Mouse (Mus musculus) right cerebral cortex, postnatal 14 days (tissue): ENCODE measurements around the gene Ap5z1.
A peak's percentile ranks its signal among the peaks of the same experiment; 100 is the strongest.

Experiments used
- DNase-seq: peaks from one replicate; pipeline ENCODE4 v3.0.0; 2022

Ap5z1 gene

DNA sequence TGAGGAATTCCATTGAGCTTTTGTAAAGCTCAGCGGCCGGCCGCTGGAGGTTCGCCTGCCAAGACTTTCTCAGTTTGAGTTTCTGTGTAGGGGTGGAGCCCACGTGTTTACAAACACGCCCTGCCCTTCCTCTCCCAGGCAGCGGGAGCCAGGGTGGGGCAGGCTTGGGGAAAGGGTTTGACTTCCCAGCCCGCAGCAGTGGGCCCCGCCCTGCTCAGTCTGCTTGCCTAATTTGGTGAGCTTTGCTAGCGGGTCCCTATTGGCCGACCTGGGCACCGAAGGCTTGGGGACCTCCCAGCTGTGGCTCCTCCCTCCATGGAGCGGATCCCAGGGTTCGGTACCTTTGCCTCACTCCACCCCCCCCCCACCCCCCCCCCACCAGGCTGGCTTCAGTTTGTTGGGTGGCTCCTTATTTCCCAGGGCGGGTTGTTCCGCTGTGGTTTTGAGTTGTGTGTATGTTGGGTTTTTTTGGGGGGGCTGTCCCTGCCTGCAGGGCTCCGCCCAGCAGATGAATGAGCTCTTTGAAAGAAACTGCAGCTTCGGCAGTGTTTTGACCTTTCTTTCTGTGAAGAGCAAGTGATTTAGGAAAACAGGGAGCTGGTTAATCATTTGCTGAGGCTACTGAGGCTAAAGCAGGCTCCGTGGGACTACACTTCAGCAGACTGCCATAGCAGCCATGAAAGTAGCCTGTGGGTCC is 23.1 kb upstream of the Ap5z1 start:
- DNase-seq: peak; percentile 45

DNA sequence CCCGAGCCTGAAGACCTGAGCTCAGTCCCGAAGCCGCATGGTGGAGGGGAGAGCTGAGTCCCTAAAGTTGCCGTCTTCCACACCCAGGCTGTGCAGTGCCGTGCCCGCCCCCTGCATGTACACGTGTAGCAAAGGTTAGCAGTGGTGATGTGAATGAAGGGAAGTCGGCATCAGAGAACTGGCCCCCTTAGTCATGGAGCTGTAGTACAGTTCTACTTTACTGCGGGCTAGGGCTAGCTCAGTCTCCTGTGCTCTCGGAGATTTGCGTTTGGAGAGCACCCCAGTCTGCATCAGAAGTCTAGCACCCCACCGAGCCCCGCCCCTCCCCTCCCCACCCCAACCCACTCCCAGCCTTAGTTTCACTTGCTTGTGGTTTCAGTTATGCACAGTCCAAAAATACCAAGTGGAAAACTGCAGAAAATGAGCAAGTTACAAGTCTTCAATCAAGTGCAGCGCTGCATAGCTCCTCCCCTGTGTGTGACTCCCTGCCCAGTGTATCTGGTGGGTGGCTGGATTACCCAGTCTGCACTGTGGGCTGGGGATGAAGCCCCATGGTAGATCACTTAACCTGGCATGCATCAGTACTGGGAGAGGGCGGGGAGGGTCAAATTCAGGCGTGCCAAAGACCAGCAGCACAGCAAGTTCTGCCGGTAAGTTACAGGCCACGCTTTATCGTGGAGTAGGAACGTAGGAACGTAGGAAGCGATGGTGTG is 22.3 kb upstream of the Ap5z1 start:
- no peak for DNase-seq

DNA sequence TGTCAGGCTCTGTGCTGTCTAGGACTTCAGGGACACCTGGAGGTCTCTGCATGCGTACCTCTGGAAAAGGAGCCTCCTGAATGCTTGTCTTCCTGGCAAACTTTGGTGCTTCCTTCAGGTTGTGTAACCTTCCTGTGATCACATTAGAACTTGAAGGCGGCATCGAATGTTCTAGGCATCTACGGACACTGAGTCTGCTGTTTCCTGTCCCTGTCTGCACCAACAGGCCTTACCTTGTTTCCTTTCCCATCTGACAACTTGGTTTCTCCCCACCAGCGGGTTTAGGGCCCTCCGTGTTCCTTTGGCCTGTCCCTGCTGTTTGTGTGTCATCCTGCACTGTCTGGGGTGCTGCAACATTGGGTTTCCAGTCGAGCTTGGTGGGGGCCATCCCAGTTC is 21.7 kb upstream of the Ap5z1 start:
- DNase-seq: no peak

DNA sequence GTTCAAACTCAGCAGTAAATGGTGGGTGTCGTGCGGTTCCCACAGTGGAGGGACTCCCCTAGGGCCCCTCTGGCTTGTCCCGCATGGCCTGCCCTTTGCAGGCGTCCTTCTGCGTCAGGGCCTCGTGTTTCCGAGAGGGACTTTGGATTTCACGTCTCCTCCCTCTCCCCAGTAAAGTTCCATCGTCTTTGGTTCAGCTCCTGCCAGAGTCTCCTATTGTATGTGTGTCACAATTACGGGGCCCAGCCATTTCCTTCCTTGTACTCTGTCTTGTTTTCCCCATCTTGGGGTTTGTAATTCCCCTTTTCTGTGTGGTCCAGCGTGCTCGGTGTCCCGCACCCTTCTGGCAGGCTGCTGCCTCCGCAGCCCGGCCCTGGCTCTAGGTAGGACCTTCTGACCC is 20.2 kb upstream of the Ap5z1 start:
- no peak for DNase-seq

DNA sequence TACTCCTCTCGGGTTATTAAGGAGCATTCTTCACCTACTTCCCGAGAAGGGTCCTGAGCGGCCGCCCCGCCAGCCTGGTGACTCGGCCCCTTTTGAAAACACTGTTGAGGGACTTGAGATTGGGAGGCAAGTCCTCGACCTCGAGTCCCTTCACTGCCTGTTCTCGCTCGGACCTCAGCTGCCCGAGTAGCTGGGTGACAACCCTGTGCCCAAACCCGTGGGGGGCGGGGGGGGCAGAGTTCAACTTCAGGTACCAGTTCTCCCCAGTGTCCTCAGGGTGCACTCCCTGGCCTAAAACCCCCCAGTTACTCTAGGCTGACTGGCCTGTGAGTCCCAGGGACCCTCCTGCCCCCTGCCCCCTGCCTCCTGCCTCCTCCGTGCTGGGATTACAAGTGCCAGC is 19.8 kb upstream of the Ap5z1 start:
- DNase-seq: no peak

DNA sequence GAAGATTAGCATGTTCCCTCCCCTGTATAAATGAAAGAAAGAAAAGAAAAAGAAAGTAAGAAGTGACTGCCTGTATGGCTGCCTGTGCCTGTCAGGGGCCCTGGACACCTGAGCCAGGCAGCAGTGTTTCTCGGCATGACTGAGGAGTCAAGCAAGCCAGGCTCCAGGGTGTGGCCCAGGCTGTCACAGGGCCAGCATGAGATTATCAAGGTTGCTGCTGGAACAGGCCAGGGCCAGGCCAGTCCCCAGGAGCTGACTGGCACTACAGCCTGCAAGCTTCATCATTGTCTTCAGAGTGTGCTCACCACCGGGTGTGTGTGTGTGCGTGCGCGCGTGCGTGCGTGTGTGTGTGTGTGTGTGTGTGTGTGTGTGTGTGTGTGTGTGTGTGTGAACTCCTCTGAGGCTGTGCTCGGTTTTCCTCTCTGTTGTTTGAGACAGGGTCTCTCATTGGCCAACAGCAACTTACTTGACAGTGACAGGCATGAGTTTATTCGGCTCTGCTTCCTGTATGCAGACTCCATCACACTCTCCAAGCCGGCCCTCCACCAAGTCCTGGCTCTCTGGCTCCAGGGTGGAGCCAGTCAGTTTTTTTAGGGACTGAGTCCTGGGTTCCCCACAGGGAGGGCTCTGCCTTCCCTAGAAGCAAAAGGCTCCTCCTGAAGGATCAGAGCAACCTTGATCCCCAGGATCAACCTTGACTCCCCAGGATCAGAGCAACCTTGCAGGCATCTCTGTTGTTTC is 18.8 kb upstream of the Ap5z1 start:
- DNase-seq: no peak

DNA sequence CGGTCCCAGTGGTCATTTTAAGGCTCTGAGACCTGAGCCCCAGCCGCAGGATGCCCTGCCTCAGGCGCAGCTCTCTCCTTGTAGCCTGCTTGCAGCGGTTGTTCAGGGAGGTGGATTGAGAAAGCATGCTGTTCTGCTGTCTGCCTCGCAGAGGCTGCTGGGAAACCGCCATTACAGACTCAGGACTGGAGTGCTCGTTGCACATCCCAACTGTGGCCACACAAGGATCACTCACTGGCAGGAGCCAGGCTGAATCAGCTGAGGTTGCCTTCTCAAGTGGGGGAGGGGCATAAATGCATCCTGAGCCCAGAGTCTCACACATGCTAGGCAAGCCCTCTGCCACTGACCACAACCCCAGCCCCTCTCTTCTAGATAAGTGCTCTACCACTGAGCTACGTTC is 18.0 kb upstream of the Ap5z1 start:
- DNase-seq: no peak

DNA sequence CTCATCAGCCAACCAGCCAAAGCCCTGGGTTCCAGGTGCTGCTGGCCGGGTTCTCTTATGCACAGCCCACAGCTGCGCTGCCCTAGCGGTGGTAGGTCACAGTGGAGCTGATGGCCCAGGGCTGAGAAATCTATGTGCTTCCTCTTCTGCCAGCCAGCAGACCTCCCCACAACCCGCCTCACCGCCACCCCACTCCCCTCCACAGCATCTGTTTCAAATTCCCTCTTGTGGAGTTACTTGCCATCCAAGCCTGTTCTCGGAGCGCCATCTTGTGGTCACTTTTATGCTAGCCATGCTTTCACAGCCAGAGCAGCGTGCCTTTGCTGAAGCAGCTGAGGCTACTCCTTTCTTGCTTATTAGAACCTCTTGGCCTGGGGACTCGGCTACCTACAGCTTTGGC is 15.7 kb upstream of the Ap5z1 start:
- DNase-seq: peak; percentile 93

DNA sequence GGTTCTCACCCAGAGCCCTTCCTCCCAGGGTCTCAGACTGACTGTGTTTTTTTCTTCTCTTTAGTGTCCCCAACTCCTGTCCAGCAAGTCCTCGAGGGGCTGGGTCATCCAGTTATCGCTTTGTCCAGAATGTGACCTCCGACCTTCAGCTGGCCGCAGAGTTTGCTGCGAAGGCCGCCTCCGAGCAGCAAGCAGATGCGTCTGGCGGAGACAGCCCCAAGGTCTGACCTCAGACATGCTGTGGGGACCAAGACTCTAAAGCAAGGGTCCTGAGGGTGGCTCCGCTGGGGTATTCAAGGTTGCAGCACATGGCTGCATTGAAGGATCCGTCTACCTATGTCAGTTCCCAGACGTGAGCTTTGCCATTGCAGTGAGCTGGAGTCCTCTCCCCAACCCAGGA is 15.1 kb upstream of the Ap5z1 start:
- DNase-seq: no peak

DNA sequence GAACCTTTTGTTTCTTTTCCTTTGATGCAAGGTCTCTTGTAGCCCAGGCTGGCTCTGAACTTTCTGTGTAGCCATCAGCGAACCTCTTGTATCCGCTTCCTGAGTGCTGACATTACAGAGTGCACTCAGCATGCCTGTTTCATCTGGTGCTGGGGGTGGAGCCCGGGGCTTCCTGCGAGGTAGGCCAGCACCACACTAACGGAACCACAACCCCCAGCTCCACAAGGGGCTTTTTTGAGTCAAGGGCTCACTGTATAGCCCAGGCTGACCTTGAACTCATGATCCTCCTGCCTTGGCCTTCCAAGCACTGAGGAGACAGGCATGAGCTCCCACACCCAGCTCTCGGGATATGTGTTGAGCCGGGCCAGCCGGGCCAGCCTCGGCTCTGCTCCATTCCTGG is 12.9 kb upstream of the Ap5z1 start:
- no peak for DNase-seq

DNA sequence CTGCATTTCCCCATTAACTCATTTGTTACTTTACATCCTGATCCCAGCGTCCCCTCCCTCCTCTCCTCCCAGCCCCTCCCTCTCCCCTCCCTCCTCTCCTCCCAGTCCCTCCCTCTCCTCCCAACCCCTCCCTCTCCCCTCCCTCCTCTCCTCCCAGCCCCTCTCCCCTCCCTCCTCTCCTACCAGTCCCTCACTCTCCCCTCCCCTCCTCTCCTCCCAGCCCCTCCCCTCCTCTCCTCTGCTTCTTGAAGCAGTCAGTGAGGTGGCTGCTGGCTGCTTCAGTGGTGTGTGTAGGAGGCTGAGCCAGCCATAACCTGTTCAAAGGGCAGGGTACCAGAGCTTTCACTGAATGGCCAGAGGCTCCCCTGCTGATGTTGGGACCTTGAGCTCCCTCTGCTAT is 12.0 kb upstream of the Ap5z1 start:
- no peak for DNase-seq

DNA sequence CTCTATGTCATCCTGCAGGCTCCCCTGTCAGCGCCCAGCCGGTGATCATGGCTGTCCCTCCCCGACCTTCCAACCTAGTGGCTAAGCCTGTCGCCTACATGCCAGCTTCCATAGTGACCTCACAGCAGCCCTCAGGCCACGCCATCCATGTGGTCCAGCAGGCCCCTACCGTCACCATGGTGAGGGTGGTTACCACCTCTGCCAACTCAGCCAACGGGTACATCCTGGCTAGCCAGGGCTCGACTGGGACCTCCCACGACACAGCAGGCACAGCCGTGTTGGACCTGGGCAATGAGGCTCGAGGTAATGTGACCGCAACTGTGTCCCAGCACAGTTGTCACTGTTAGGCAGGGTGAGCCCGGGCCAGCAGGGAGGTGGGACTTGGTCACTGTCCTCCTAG is 10.0 kb upstream of the Ap5z1 start:
- no peak for DNase-seq

DNA sequence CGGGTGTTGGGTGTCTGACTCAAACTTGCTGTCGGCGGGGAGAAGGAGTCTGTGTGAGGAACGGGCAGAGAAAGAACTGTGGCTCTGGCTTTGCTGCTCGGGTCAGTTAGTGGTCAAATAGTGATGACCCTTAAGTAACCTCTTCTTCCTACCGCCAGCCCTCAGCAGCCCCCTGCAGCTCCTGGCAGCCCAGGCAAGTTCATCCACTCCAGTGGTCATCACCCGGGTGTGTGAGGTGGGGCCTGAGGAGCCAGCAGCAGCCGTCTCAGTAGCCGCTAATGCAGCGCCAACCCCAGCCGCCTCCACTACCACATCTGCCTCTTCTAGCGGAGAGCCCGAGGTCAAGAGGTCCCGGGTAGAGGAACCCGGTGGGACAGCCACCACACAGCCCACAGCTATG is 7.4 kb upstream of the Ap5z1 start:
- no peak for DNase-seq

DNA sequence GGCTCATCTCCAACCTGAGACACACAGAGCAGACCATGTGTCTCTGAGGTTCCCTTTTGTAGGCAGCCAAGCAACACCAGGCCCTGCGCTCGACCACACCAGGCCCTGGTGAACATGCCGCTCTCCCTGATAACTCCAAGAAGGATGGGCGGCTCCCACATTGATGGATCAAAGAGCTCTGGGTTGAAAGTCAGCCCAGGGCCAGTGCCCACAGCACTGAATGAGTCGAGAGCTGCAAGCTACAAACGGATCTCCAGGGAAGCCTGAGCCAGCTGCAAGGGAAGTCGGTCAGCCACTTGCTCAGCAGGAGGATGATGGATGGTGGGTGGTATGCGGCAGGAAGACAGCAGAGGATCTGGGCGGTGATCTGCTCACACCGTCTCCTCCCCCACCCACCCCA is 6.4 kb upstream of the Ap5z1 start:
- no peak for DNase-seq

DNA sequence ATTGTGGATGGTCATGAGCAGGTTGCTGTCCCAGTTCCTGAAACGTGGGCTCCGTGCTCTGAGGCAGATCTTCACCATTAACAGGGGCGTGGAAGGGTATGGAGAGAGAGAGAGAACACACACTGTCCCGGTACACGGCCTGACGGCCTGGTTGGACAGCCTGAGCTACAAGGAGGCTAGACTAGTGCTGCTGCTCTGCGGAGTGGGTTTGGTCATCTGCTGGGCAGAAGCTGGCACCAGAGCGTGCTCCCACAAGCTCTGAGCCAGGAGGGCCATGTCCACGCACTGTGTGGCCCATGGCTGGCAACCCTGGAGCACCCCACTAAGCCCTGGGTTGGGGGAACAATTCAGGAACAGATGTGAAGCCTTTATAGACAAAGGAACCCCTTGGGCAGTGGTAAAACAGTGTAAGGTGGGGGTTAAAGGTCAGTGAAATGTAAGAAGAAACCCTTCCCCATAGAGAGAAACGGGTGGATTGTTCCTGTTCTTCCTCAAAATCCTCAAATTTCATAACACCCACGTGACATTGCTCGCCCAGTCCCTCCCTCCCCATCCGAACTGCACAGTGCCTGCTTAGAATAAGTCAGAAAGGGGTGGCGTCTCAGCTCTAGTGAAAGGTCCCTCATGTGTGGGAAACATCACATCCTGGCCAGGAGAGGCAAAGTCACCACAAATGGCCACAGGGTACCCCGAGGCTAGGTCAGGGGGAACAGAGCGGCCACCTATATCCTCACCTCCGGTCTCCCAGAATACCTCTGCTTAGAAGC is 4.8 kb upstream of the Ap5z1 start:
- DNase-seq: no peak

DNA sequence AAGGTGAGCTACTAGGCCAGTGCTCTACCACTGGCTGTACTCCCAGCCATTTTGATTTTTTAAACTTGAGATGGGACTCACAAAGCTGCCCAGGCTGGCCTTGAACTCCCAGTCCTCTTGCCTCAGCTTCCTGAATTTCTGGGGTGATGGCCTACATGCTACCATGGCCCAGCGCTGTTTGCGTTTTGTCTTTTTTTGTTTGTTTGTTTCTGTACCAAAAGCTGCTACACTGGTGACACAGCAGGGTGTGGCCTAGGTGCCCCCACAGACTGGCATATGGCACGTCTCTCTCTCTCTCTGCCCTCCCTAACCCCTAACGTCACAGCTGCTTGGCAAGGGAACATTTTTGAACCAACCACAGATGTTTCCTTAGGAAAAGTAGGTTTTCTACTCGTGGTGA is 3.9 kb upstream of the Ap5z1 start:
- no peak for DNase-seq

DNA sequence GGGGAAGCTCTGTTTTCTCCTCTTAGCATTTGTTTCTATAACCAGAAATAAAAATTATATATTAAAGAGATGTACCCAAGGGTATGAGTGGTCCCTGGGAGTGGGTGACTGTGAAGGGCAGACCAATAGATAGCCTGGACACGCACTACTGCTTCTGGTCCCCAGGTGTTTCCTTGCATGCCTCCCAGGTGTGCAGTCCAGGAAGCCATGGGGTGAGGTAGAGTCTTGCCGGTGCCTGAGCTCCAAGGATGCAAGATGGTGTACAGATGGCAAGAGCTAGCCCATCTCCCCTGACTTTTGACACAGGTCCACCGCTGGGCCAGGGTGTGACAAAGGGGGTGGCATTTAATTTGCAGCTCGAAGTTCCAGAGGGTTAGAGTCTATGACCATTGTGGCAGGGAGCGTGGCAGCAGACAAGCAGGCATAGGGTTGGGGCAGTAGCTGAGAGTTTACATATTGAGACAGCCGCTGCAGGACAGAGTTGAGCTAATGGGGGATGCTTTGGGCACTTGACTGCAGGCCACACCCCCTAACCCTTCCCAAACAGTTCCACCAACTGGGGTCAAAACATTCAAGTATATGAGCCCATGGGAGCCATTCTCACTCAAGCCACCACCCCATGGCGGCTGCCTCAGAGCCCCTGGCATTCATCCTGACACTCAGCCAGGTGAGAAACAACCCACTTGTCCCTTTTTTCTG is 1.7 kb upstream of the Ap5z1 start:
- DNase-seq: no peak

DNA sequence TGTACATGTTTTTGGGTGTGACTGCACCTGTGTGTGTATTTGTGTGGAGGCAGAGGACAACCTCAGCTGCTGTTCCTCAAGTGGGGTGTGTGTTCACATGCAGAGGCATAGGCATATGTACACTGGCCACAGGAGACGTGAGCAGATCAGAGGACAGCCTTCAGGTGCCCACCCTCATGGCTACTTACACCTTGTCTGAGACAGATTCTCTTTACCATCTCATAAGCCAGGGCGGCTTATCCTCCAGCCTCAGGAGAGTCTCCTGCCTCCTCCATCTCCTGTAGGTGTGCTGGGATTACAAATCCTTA is 1.1 kb upstream of the Ap5z1 start:
- DNase-seq: no peak

DNA sequence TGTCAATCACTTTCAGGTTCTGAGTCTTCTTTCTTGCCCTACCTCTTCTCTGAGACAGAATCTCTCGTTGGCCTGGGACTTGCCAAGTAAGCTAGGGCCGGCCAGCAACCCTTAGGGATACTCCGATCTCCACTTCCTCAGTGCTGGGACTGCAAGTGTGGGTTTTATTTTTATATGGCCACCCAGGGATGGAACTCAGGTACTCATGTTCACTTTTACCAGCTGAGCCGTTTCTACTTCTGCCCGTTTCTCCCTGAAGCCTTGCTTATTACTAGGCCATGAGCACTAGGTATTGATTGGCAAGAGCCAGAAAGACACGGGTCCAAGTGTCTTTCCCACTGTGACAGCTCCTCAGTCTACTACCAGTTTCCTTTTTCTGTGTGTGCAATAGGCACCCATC is 733 bp upstream of the Ap5z1 start:
- DNase-seq: no peak

DNA sequence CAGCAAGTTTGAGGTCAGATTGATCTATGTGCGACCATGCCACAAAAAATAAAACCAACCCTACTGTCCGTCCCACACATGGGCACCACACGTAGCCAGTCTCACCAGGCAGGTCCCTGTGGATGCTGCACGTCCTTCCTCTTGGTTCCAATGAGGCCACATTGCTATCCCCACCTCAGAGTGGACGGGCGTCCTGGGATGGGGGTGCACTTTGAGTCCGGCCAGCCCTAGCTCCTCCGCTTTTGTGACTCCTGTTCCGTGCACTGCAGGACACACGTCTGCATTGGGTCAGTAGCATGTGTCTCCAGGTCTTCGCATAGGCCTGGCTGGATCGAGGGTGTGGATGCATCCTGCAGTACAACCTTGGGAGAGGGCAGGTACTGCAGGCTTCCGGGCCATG is 4.6 kb downstream of the Ap5z1 start:
- no peak for DNase-seq

DNA sequence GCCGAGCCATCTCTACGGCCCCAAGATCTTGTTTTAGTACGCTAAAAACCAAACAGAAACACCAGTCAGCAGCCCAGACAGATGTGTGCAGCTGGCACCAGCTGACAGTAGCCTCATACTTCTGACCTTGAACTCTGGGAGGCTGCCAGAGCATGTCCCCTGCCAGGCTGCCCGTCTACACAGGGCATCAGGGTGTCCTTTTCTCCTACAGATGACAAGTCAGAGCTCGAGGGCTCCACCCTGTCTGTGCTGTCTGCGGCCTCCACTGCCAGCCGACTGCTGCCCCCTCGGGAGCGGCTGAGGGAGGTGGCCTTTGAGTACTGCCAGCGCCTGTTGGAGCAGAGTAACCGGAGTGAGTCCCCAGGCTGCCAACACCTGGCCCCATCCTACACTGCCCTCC is 6.1 kb downstream of the Ap5z1 start:
- no peak for DNase-seq

DNA sequence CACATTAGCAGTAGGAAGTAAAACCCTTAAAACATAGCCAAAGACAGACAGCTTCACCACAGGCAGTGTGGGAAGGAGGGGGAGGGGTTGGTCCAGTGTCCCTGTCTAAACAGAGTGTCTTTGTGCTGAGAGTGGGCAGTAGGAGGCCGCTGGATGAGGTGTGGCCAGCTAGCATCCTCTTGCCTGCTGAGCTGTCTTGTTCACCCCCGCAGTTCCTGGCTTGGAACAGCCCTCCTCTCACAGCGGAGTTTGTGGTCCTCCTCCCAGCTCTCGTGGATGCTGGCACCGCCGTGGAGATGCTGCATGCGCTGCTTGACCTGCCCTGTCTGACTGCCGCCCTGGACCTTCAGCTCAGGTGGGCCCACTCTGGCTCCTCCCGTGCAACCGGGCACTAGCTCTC is 10.0 kb downstream of the Ap5z1 start:
- DNase-seq: peak; percentile 43

DNA sequence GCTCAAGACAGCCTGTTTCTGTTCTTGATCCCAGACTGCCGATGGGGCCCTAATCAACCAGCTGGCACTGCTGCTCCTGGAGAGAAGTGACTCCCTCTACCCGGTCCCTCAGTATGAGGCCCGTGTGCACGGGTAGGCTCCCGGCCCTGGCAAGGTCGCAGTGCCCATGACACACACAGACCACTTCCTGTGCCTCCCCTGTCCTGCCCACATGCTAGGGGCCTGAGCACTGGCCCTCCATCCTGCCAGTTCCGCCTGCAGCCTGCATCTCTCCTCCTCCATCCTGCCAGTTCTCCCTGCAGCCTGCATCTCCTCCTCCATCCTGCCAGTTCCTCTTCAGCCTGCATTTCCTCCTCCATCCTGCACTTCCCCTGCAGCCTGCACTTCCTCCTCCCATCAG is 11.9 kb downstream of the Ap5z1 start:
- DNase-seq: no peak
